Mouse (Mus musculus) brown adipose tissue, adult 24 weeks (tissue): Measurements from ENCODE around the gene Fancc. TPM values are rescaled to one million over a fixed set of nuclear protein-coding genes. Genes with fewer than 3 reads are reported as not detected.

Source experiments
- H3K27ac ChIP-seq: fragments of 200-500 bp; replicated peaks from 2 replicates; pipeline ENCODE4 v1.5.1; 2012; ENCODE audit warnings: low read depth, mild to moderate bottlenecking, low read length
- H3K4me1 ChIP-seq: fragments of 200-500 bp; 2 replicates; pipeline ENCODE4 v1.6.1; 2012; ENCODE audit warnings: low read length, mixed read lengths; ENCODE audit not compliant: control insufficient read depth, insufficient read depth, insufficient read length
- H3K4me3 ChIP-seq: fragments of 200-500 bp; 2 replicates; pipeline ENCODE4 v1.5.1; 2012; ENCODE audit warnings: low read depth, mild to moderate bottlenecking, low read length, moderate library complexity; ENCODE audit not compliant: insufficient read depth
- polyA plus RNA-seq: library from polyadenylated mRNA; stranded (reverse); fragments of >200 nt; gene quantifications from 2 replicates; pipeline ENCODE4 v1.2.4, GENCODE M21; 2012; ENCODE audit not compliant: missing spikeins, insufficient read depth, insufficient read length

The Fancc gene
- polyA plus RNA-seq, 1 experiment: 4.0 TPM

DNA sequence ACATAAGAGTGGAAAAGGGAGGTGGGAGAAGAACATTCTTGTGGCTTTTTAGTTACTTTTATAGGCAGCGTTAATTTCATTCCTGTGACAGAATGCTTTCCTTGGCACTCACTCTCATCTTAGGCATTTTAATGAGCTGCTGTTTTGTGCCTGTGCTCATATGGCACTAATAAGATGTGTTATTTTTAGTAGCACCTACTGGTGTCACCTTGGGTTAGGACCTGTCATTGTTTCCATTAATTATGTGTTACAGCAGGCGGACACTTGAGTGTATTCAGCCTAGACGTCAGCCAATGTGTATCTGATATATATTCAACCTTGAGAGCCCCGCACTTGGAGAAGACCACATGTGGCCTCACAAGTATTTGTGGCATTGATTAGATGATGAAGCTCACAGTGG is 251.3 kb downstream of the Fancc start:
- H3K4me1 ChIP-seq: peaks cover 33% of the 10 kb centered on the region
- peak overlapping the region; percentile 60; the same call in 1 of the 2 replicates for H3K27ac ChIP-seq
- H3K4me3 ChIP-seq: no peak overlapping the region

GRCm38 (mm10) chr13:63245218-63245617 is 251.9 kb downstream of the Fancc start:
- H3K4me1 ChIP-seq: peaks cover 33% of the 10 kb centered on the region
- H3K4me3 ChIP-seq: no peak overlapping the region; the same call in 1 of the 2 replicates
- no peak overlapping the region for H3K27ac ChIP-seq

DNA sequence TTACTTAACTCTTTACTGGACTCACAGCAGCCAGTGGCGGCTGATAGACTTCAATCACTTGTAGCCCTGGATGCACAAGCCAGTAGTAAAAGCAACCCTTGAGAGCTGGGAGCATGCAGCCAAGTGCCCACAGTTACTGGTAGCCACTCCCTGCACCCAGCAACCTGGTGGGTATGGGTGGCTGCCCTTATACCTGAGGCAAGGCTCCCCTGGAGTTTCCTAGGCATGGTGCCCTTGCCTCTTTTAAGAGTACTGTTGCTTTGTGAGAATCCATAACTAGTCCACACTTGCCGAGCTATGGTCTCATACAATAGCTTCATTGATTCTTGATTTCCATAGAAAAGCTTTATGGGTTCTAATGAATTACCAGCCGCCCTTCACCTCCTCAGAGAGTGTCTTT is 252.7 kb downstream of the Fancc start:
- H3K4me1 ChIP-seq: peaks cover 33% of the 10 kb centered on the region
- no peak overlapping the region for H3K27ac ChIP-seq
- H3K4me3 ChIP-seq: no peak overlapping the region

DNA sequence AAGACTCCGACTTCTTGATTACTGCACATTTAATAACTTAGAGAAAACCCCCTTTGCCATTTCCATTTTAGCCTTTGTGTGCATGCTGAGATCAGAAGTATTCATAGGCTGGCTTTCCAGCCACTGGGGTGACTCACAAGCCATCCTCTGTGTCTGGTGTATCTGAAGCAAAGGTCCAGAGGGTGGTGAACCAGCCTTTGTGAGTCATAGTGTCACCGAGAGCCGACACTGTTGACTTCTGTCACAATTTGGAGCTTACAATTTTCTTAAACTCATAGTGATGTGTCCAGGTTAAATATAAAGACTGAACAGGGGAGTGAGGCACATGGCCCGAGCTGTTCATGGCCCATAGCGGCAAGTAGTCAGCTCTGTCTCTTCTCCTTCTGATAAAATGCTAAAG is 253.5 kb downstream of the Fancc start:
- Histone ChIP-seq H3K4me1 (peaks cover 27% of the 10 kb centered on the region), H3K27ac (peak overlapping the region; percentile 31; the same call in 1 of the 2 replicates), H3K4me3 (no peak overlapping the region)

- H3K27ac ChIP-seq: peak overlapping the region; percentile 74
- H3K4me1 ChIP-seq: peaks cover 22% of the 10 kb centered on the region
- H3K4me3 ChIP-seq: peak overlapping the region; percentile 49
These were observed 254.5 kb downstream of the Fancc start for GRCm38 (mm10) chr13:63242401-63243192.

DNA sequence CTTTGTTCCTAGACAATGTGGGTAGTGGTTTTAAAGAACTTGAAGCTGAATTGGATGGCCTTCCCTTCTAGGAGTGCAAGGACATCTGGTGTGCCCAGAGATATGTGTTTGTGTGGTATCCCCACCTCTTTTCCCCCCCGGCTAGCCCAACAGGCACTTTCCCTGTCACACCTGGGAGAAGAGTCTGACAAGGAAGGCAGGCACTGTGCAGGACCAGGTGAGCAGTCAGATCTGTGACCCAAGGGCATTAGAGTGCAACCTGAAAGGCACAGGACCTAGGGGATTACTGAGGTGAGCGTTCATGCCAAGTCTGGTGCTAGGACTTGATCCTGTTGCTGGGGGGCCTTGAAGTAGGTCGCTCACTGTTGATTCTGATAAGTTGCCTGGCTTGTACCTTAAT is 255.4 kb downstream of the Fancc start:
- Histone ChIP-seq H3K4me3 (peak overlapping the region; percentile 49), H3K4me1 (peaks cover 21% of the 10 kb centered on the region), H3K27ac (peak overlapping the region; percentile 74)

GRCm38 (mm10) chr13:63240835-63241234 is 256.2 kb downstream of the Fancc start:
- H3K4me3 ChIP-seq: peak overlapping the region; percentile 93
- peak overlapping the region; percentile 94 for H3K27ac ChIP-seq
- H3K4me1 ChIP-seq: peaks cover 24% of the 10 kb centered on the region

GRCm38 (mm10) chr13:63239877-63240671 is 257.0 kb downstream of the Fancc start:
- peak overlapping the region; percentile 93 for H3K4me3 ChIP-seq
- H3K4me1 ChIP-seq: peaks cover 22% of the 10 kb centered on the region
- H3K27ac ChIP-seq: peak overlapping the region; percentile 94

- Histone ChIP-seq H3K4me3 (peak overlapping the region; percentile 62), H3K4me1 (peaks cover 22% of the 10 kb centered on the region), H3K27ac (peak overlapping the region; percentile 88)
These were observed 257.7 kb downstream of the Fancc start for GRCm38 (mm10) chr13:63239301-63239804.

DNA sequence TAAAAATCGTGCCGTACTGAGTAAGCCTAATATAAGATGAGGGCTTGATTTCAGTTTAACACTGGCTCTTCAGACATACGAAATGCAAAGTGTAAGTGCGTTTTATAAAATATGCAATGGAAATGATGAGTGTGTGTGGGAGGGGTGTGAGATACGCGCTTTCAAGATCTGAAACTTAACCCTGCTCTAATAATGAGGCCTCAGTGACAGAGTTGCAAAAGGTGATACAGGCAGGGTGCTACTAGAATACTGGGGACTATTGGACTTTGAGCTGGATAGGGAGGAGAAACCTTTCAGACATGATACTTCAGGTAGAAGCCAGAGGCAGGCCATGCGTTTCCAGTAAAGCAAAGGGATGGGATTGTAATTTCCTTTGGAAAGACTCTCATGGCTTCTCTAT is 259.0 kb downstream of the Fancc start:
- Histone ChIP-seq H3K27ac (no peak overlapping the region), H3K4me1 (peaks cover 18% of the 10 kb centered on the region), H3K4me3 (no peak overlapping the region)

GRCm38 (mm10) chr13:63236159-63236893 is 260.8 kb downstream of the Fancc start:
- Histone ChIP-seq H3K4me1 (peaks cover 3% of the 10 kb centered on the region), H3K27ac (peak overlapping the region; percentile 12), H3K4me3 (no peak overlapping the region)

GRCm38 (mm10) chr13:63235551-63235950 is 261.5 kb downstream of the Fancc start:
- Histone ChIP-seq H3K4me3 (no peak overlapping the region), H3K27ac (peak overlapping the region; percentile 12), H3K4me1 (peaks cover 3% of the 10 kb centered on the region)
